Mouse (Mus musculus): ENCODE measurements around the gene Coro2b. TPM values are rescaled to one million over a fixed set of nuclear protein-coding genes. Genes with fewer than 3 reads are reported as not detected.
A peak's percentile ranks its signal among the peaks of the same experiment; 100 is the strongest.

The Coro2b gene
- polyA plus RNA-seq, 1 experiment from 2014 or later: 11.0 TPM

DNA sequence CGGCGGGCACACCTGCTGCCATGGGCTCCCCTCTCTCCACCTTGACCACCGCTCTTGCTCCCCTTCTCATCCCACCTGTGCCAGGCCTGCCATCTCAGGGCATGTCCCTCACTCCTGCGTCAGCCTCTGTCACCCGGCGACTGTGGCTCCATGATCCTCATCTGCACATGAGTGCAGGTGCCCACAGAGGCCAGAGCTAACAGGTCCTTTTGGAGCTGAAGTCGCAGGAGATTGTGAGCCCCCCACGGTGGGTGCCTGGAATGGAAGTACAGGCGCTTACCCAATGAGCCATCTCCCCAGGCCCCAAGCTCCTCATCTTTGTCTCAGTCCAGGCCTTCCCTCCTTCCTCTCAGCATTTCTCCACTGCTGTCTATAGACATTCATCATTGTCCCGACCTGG lies 4.8 kb upstream of the Coro2b start:
- H3K4me2 ChIP-seq (ENCODE audit: low read length): no peak overlapping the region
- no peak for DNase-seq (ENCODE audit: low spot score)
- H3K27ac ChIP-seq: no peak overlapping the region
- no peaks in the 10 kb centered on the region for H3K27me3 ChIP-seq (ENCODE audit: insufficient read depth, low read length)
- TF ChIP-seq CTCF (IDR thresholded peaks at IDR 0.05; ENCODE audit: low read depth): no peak
- H3K9me3 ChIP-seq (replicated peaks; ENCODE audit: low read length): no peaks in the 10 kb centered on the region
- no peak overlapping the region for H3K4me3 ChIP-seq (replicated peaks; ENCODE audit: low read depth, low read length)
- H3K9ac ChIP-seq (ENCODE audit: low read depth, low read length): no peak overlapping the region
- no peaks in the 10 kb centered on the region for H3K36me3 ChIP-seq (ENCODE audit: insufficient read depth, low read length)
- no peak for ATAC-seq (replicated peaks; ENCODE audit: low FRiP score, low read depth)
- 0 out of 2 replicates have a peak, but pooled peaks cover 4% of the 10 kb centered on the region for H3K4me1 ChIP-seq (replicated peaks; ENCODE audit: insufficient read depth, low read length)
- 76% methylated on average over 10 of the region's 10 CpGs for WGBS

DNA sequence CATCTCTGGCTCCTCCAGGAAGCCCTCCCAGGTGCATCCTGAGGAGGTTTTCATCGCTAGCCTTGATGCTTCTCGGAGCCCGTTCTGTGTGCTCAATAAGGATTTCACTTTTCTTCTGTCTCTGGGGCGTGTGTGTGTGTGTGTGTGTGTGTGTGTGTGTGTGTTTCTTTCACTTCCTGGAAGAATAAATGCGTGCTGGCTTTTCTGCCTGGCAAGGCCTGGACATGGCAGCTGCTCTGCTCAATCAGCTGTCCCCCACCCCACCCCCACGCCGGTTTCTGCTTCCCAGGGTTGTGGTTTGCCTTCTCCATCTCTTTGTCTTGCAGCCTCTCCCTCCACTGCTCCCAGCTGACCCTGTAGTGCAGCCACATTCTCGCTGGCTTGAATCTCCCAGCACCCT lies 4.3 kb upstream of the Coro2b start:
- Histone ChIP-seq H3K27ac (no peak overlapping the region), H3K4me3 (replicated peaks; ENCODE audit: low read depth, low read length) (no peak overlapping the region), H3K9ac (ENCODE audit: low read depth, low read length) (no peak overlapping the region), H3K27me3 (ENCODE audit: insufficient read depth, low read length) (no peaks in the 10 kb centered on the region), H3K4me1 (replicated peaks; ENCODE audit: insufficient read depth, low read length) (0 out of 2 replicates have a peak, but pooled peaks cover 4% of the 10 kb centered on the region), H3K4me2 (ENCODE audit: low read length) (no peak overlapping the region), H3K36me3 (ENCODE audit: insufficient read depth, low read length) (no peaks in the 10 kb centered on the region), H3K9me3 (replicated peaks; ENCODE audit: low read length) (no peaks in the 10 kb centered on the region)
- no peak for DNase-seq (ENCODE audit: low spot score)
- WGBS: 53% methylated on average over 8 of the region's 8 CpGs
- no peak for TF ChIP-seq CTCF (IDR thresholded peaks at IDR 0.05; ENCODE audit: low read depth)
- no peak for ATAC-seq (replicated peaks; ENCODE audit: low FRiP score, low read depth)

DNA sequence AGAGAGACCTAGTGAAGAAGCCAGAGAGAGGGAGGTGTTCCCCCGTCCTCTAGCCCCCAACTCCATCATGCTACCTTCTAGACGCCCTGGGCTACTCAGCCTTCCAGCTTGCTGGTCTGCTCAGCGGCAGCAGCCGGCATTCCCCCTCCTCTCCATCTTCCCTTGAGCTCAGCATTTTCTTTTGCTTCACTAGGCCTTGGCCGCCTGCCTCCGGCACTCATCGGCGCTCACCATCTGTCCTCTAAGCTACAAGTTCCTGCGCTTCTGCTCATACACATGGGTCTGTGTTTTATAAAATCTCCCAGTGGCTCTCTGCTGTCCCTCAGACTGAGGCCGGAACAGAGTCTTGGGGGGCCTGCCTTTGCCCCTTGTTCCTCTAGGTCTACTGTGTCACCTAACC lies 3.9 kb upstream of the Coro2b start:
- H3K4me1 ChIP-seq (replicated peaks; ENCODE audit: insufficient read depth, low read length): 0 out of 2 replicates have a peak, but pooled peaks cover 4% of the 10 kb centered on the region
- H3K9me3 ChIP-seq (replicated peaks; ENCODE audit: low read length): no peaks in the 10 kb centered on the region
- no peak for DNase-seq (ENCODE audit: low spot score)
- no peak overlapping the region for H3K27ac ChIP-seq
- no peak overlapping the region for H3K9ac ChIP-seq (ENCODE audit: low read depth, low read length)
- no peak overlapping the region for H3K4me3 ChIP-seq (replicated peaks; ENCODE audit: low read depth, low read length)
- no peaks in the 10 kb centered on the region for H3K27me3 ChIP-seq (ENCODE audit: insufficient read depth, low read length)
- no peak for ATAC-seq (replicated peaks; ENCODE audit: low FRiP score, low read depth)
- TF ChIP-seq CTCF (IDR thresholded peaks at IDR 0.05; ENCODE audit: low read depth): no peak
- H3K36me3 ChIP-seq (ENCODE audit: insufficient read depth, low read length): no peaks in the 10 kb centered on the region
- no peak overlapping the region for H3K4me2 ChIP-seq (ENCODE audit: low read length)
- WGBS: 62% methylated on average over 10 of the region's 10 CpGs

DNA sequence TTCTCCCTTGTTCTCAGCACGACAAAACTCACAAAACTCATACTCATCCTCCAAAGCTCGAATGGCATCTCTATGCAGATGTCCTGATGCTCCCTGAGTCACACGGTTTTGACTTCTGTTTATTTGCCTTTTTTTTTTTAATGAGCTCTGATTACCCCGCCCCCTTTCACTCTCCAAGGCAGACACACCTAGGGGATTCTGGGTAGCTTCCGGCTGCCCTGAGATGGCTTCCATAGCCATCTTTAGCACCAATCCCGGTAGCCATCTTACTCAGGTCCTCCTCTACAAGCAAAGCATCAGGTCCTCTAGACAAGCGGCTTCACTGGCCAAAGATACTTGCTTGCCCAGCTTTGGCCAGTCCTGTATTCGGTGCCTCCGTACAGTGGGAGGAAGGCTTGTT lies 3.3 kb upstream of the Coro2b start:
- H3K4me2 ChIP-seq (ENCODE audit: low read length): no peak overlapping the region
- WGBS: 85% methylated on average over 9 of the region's 9 CpGs
- no peaks in the 10 kb centered on the region for H3K36me3 ChIP-seq (ENCODE audit: insufficient read depth, low read length)
- ATAC-seq (replicated peaks; ENCODE audit: low FRiP score, low read depth) (no peak), DNase-seq (ENCODE audit: low spot score) (no peak)
- 0 out of 2 replicates have a peak, but pooled peaks cover 4% of the 10 kb centered on the region for H3K4me1 ChIP-seq (replicated peaks; ENCODE audit: insufficient read depth, low read length)
- H3K9me3 ChIP-seq (replicated peaks; ENCODE audit: low read length): no peaks in the 10 kb centered on the region
- no peaks in the 10 kb centered on the region for H3K27me3 ChIP-seq (ENCODE audit: insufficient read depth, low read length)
- no peak for TF ChIP-seq CTCF (IDR thresholded peaks at IDR 0.05; ENCODE audit: low read depth)
- no peak overlapping the region for H3K4me3 ChIP-seq (replicated peaks; ENCODE audit: low read depth, low read length)
- no peak overlapping the region for H3K9ac ChIP-seq (ENCODE audit: low read depth, low read length)
- no peak overlapping the region for H3K27ac ChIP-seq

DNA sequence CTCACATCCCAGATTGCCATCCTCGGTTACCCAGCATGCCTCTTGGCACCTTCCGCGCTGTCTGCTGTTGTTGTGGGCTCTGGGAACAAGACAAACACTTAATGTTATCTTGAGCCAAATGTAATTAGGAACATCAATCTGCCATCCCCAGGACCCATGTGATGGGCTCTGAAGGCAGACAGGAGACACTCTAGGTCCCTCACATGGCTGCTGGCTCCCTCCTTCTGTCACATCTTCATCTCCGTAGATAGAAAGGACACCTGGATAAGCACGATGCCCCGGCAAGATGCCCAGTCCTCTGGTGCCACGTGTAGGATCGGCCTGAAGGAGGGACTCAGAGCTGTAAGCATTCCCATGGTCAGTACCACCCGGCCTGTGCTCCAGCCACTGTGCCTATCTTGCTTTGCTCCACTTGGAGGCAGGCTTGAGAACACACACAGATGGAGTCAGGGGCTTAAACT lies 2.4 kb upstream of the Coro2b start:
- H3K27me3 ChIP-seq (ENCODE audit: insufficient read depth, low read length): no peaks in the 10 kb centered on the region
- 90% methylated on average over 9 of the region's 9 CpGs for WGBS
- 0 out of 2 replicates have a peak, but pooled peaks cover 4% of the 10 kb centered on the region for H3K4me1 ChIP-seq (replicated peaks; ENCODE audit: insufficient read depth, low read length)
- no peak overlapping the region for H3K27ac ChIP-seq
- ATAC-seq (replicated peaks; ENCODE audit: low FRiP score, low read depth) (no peak), DNase-seq (ENCODE audit: low spot score) (no peak)
- no peak overlapping the region for H3K9ac ChIP-seq (ENCODE audit: low read depth, low read length)
- H3K4me3 ChIP-seq (replicated peaks; ENCODE audit: low read depth, low read length): no peak overlapping the region
- H3K9me3 ChIP-seq (replicated peaks; ENCODE audit: low read length): no peaks in the 10 kb centered on the region
- H3K36me3 ChIP-seq (ENCODE audit: insufficient read depth, low read length): no peaks in the 10 kb centered on the region
- H3K4me2 ChIP-seq (ENCODE audit: low read length): no peak overlapping the region
- TF ChIP-seq CTCF (IDR thresholded peaks at IDR 0.05; ENCODE audit: low read depth): no peak

DNA sequence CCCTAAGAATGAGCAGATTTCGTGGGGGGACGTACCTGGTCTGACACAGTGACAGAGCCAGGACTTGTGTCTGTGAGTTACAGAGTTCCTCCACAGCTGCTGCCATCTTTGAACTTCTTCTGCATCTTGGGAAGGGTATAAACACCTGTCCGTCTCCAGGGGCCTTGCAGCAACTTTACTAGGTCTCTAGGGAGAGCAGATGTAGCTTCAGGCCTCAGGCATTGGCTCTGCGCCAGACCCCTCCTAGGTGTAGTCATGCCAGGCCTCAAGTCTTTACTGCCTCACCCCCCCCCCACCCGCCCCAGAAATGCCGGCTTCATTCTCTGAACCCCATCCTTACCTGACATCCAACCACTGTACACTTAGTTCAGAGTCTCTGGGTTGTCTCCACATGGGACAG lies 1.1 kb upstream of the Coro2b start:
- H3K27me3 ChIP-seq (ENCODE audit: insufficient read depth, low read length): no peaks in the 10 kb centered on the region
- ATAC-seq (replicated peaks; ENCODE audit: low FRiP score, low read depth) (no peak), DNase-seq (ENCODE audit: low spot score) (no peak)
- 0 out of 2 replicates have a peak, but pooled peaks cover 5% of the 10 kb centered on the region for H3K4me1 ChIP-seq (replicated peaks; ENCODE audit: insufficient read depth, low read length)
- H3K27ac ChIP-seq: no peak overlapping the region
- no peak overlapping the region for H3K4me2 ChIP-seq (ENCODE audit: low read length)
- TF ChIP-seq CTCF (IDR thresholded peaks at IDR 0.05; ENCODE audit: low read depth): no peak
- no peak overlapping the region for H3K4me3 ChIP-seq (replicated peaks; ENCODE audit: low read depth, low read length)
- no peaks in the 10 kb centered on the region for H3K36me3 ChIP-seq (ENCODE audit: insufficient read depth, low read length)
- no peak overlapping the region for H3K9ac ChIP-seq (ENCODE audit: low read depth, low read length)
- H3K9me3 ChIP-seq (replicated peaks; ENCODE audit: low read length): no peaks in the 10 kb centered on the region
- 82% methylated on average over 6 of the region's 6 CpGs for WGBS

DNA sequence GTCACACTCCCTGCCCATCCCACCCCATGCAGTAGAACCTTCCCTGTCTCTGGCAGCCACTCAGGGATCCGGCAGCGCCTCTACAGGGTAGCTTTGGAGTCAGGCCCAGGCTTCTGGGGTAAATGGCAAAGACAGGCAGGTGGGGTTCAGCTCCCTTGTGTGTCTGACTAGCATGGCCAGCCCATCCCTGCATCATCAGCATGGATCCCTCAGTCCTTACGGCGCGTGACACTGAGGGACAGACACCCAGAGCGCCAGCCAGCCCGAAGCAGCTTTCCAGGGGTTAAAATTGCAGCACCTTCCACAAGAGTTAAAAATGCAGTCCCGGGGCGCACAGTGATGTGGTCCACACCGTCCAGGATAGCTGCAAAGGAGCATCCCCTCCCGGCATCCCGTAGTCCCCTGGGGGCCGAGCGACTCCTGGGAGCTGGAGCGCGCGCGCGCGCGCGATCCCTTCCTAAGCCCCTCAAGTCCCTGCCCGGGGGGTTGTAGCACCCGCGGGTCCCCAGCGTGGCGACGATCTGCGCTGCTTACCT lies 657 bp downstream of the Coro2b start:
- TF ChIP-seq CTCF (IDR thresholded peaks at IDR 0.05; ENCODE audit: low read depth): peak; percentile 32; the same call in 1 of the 2 replicates
- no peaks in the 10 kb centered on the region for H3K36me3 ChIP-seq (ENCODE audit: insufficient read depth, low read length)
- H3K9me3 ChIP-seq (replicated peaks; ENCODE audit: low read length): no peaks in the 10 kb centered on the region
- WGBS: 2% methylated on average over 29 of the region's 29 CpGs
- H3K4me1 ChIP-seq (replicated peaks; ENCODE audit: insufficient read depth, low read length): peaks cover 18% of the 10 kb centered on the region
- DNase-seq (ENCODE audit: low spot score) (peak; percentile 33), ATAC-seq (replicated peaks; ENCODE audit: low FRiP score, low read depth) (no peak)
- peak overlapping the region; percentile 67 for H3K9ac ChIP-seq (ENCODE audit: low read depth, low read length)
- H3K27ac ChIP-seq: peak overlapping the region; percentile 55
- no peaks in the 10 kb centered on the region for H3K27me3 ChIP-seq (ENCODE audit: insufficient read depth, low read length)
- peak overlapping the region; percentile 72 for H3K4me2 ChIP-seq (ENCODE audit: low read length)
- peak overlapping the region; percentile 55 for H3K4me3 ChIP-seq (replicated peaks; ENCODE audit: low read depth, low read length)
